ENCODE assay signal across 21 mouse cellular contexts in genomic region chr1:170141626-170142025, GRCm38 (mm10). TPM values are rescaled to one million over a fixed set of nuclear protein-coding genes. Genes with fewer than 3 reads are reported as not detected.
A peak's percentile ranks its signal among the peaks of the same experiment; 100 is the strongest.
DNase-seq lines count a peak whose midpoint lies in the region; TF ChIP-seq lines count a peak whose summit lies in the region.
"Had no signal": no experiment of that assay in that cellular context is flagged by ENCODE, and none has a peak within 500 bp of the region (broad histone marks: within the 10 kb centered on the region; RNA-seq: fewer than 3 reads in every experiment).

No protein-coding gene starts in this region.

- H3K9ac ChIP-seq in liver, adult 2 months (ENCODE audit: low read depth, low read length) = no peak overlapping the region
- H3K9ac ChIP-seq: embryonic facial prominence, embryonic 13.5 days; embryonic facial prominence, embryonic 15.5 days; forebrain, embryonic 12.5 days had no signal

- H3K4me3 ChIP-seq in kidney, adult 2 months (ENCODE audit: insufficient read depth, low read depth, low read length) = no peak overlapping the region
- H3K4me3 ChIP-seq in liver, adult 2 months (ENCODE audit: insufficient read depth, low read depth, low read length) = no peak overlapping the region
- H3K4me3 ChIP-seq: embryonic facial prominence, embryonic 13.5 days; embryonic facial prominence, embryonic 15.5 days; erythroblast, embryonic 14.5 days; forebrain, embryonic 10.5 days; forebrain, embryonic 12.5 days had no signal

- peaks cover 25% of the 10 kb centered on the region for H3K4me1 ChIP-seq in kidney, adult 2 months (ENCODE audit: control insufficient read depth, insufficient read depth, low read length)
- H3K4me1 ChIP-seq in liver, adult 2 months (ENCODE audit: control insufficient read depth, insufficient read depth, low read length) = peaks cover 2% of the 10 kb centered on the region; the same call in 1 of the 2 replicates
- H3K4me1 ChIP-seq: forebrain, embryonic 10.5 days; forebrain, embryonic 12.5 days had no signal

- H3K27me3 ChIP-seq in kidney, adult 2 months (replicated peaks; ENCODE audit: control insufficient read depth, insufficient read depth, low read length) = no peaks in the 10 kb centered on the region
- no peaks in the 10 kb centered on the region for H3K27me3 ChIP-seq in liver, adult 2 months (ENCODE audit: control insufficient read depth, insufficient read depth, low read length)
- H3K27me3 ChIP-seq: embryonic facial prominence, embryonic 13.5 days; embryonic facial prominence, embryonic 15.5 days; forebrain, embryonic 12.5 days had no signal

- peak overlapping the region; percentile 48 for H3K27ac ChIP-seq in kidney, adult 2 months (ENCODE audit: insufficient read depth, low read depth, low read length)
- no peak overlapping the region for H3K27ac ChIP-seq in liver, adult 2 months (replicated peaks; ENCODE audit: insufficient read depth, low read depth, low read length)
- H3K27ac ChIP-seq: embryonic facial prominence, embryonic 13.5 days; embryonic facial prominence, embryonic 15.5 days; forebrain, embryonic 10.5 days; forebrain, embryonic 12.5 days had no signal

- no peaks in the 10 kb centered on the region for H3K79me2 ChIP-seq in liver, adult 2 months (ENCODE audit: control insufficient read depth, insufficient read depth, low read length)

- 67% methylated on average over 5 of the region's 5 CpGs for WGBS in kidney, adult 2 months
- WGBS in liver, adult 2 months = 82% methylated on average over 5 of the region's 5 CpGs

- TF ChIP-seq CTCF in kidney, adult 2 months (conservative IDR thresholded peaks at IDR 0.05; ENCODE audit: insufficient read depth, insufficient read length, low read depth, low read length) = no peak
- no peak for TF ChIP-seq CTCF in liver, adult 2 months (IDR thresholded peaks at IDR 0.05; ENCODE audit: low read depth, low read length)

- peaks cover 4% of the 10 kb centered on the region; the same call in 1 of the 2 replicates for H3K36me3 ChIP-seq in kidney, adult 2 months (ENCODE audit: control insufficient read depth, insufficient read depth, low read length)
- H3K36me3 ChIP-seq in liver, adult 2 months (ENCODE audit: control insufficient read depth, insufficient read depth, low read length) = peaks cover 45% of the 10 kb centered on the region

- peak; percentile 53 for DNase-seq in kidney, adult 2 months
- no peak for DNase-seq in kidney, postnatal 4 days
- DNase-seq in liver, adult 2 months (ENCODE audit: extremely low read depth, low read depth, low spot score) = peak; percentile 61
- no peak for DNase-seq in liver
- DNase-seq: adrenal gland, adult 2 months; adrenal gland, postnatal 10 days; adrenal gland, postnatal 25 days; cerebellum, adult 11 months; cerebellum, adult 18-20 months; cerebellum, adult 8-10 months; cerebellum, adult 9-11 months; cerebellum, postnatal 14 days; cerebellum, postnatal 36 days; embryo, embryonic 11 days had no signal

- TF ChIP-seq POLR2A in kidney, adult 2 months (IDR thresholded peaks at IDR 0.05; ENCODE audit: low read depth, low read length) = no peak
- no peak for TF ChIP-seq POLR2A in liver, adult 2 months (IDR thresholded peaks at IDR 0.05; ENCODE audit: extremely low read depth, insufficient read depth, low read length)

RNA-seq across cellular contexts. Expression of gene Ddr2, which starts 31.1 kb away (rescaled TPM):
- polyA plus RNA-seq in kidney, adult 2 months (2012; rRNA removed) = 9.5 and 9.7 TPM in 2 replicates
- total RNA-seq in liver, adult 2 months (2014; rRNA removed) = 3.0 and 4.8 TPM in 2 replicates
- 0.81 and 1.4 TPM in 2 replicates for polyA plus RNA-seq in liver, adult 2 months (2012; rRNA removed)
- total RNA-seq: common myeloid progenitor, adult 5-6 weeks; MEL had no signal
- polyA plus RNA-seq: erythroblast, embryonic 14.5 days had no signal

RNA-seq across cellular contexts. Expression of gene Uap1, which starts 33.1 kb away (rescaled TPM):
- 31.6 and 34.3 TPM in 2 replicates for polyA plus RNA-seq in kidney, adult 2 months (2012; rRNA removed)
- 22.6 and 23.6 TPM in 2 replicates for total RNA-seq in liver, adult 2 months (2014; rRNA removed)
- 14.3 and 15.9 TPM in 2 replicates for polyA plus RNA-seq in liver, adult 2 months (2012; rRNA removed)

Comparison
In these comparisons a context has a peak if more than half of its experiments do, and no peak if none do; other contexts are left out.
1. DNase-seq: peak in kidney, adult 2 months (single experiment) and liver, adult 2 months (single experiment); none in kidney, postnatal 4 days (0 of 2) and liver (single experiment).